Mouse (Mus musculus) kidney, adult 2 months (tissue): ENCODE data around the gene Als2cl.

Experiments used
- CTCF ChIP-seq: fragments of 200-500 bp; conservative IDR thresholded peaks from 2 replicates; pipeline ENCODE4 v1.5.1; 2011; ENCODE audit warnings: low read depth, mild to moderate bottlenecking, control low read depth, low read length, moderate library complexity, mixed read lengths; ENCODE audit not compliant: insufficient read depth, insufficient read length
- POLR2A ChIP-seq: fragments of 200-500 bp; IDR thresholded peaks from one replicate; pipeline ENCODE4 v1.6.1; 2011; ENCODE audit warnings: low read depth, low read length, control low read depth

- TF ChIP-seq POLR2A: no peak
- TF ChIP-seq CTCF: no peak
These were observed 21.1 kb upstream of the Als2cl start for GRCm38 (mm10) chr9:110858523-110858922.
